Mouse (Mus musculus) kidney, embryonic 15.5 days (tissue): ENCODE results near the gene Olfr1318. TPM values are rescaled to one million over a fixed set of nuclear protein-coding genes. Genes with fewer than 3 reads are reported as not detected.
A peak's percentile ranks its signal among the peaks of the same experiment; 100 is the strongest.

ENCODE experiments used
- ATAC-seq: fragments of 200-750 bp; cut with Nextera tagmentation; replicated peaks from 2 replicates; pipeline ENCODE4 v1.8.0; 2017; ENCODE audit warnings: moderate TSS enrichment; ENCODE audit not compliant: low FRiP score
- H3K27ac ChIP-seq: fragments of 300-500 bp; sonication (generic); 2 replicates; pipeline ENCODE4 v1.5.1; 2015; ENCODE audit warnings: mild to moderate bottlenecking, inconsistent platforms
- H3K27me3 ChIP-seq: fragments of 300-500 bp; sonication (generic); 2 replicates; pipeline ENCODE4 v1.6.1; 2015; ENCODE audit warnings: inconsistent platforms
- H3K36me3 ChIP-seq: fragments of 300-500 bp; sonication (generic); 2 replicates; pipeline ENCODE4 v1.6.1; 2015; ENCODE audit warnings: inconsistent platforms
- H3K4me1 ChIP-seq: fragments of 300-500 bp; sonication (generic); 2 replicates; pipeline ENCODE4 v1.6.1; 2015; ENCODE audit warnings: inconsistent platforms
- H3K4me2 ChIP-seq: fragments of 300-500 bp; sonication (generic); 2 replicates; pipeline ENCODE4 v1.6.1; 2015; ENCODE audit warnings: moderate library complexity, mild to moderate bottlenecking, inconsistent platforms
- H3K4me3 ChIP-seq: fragments of 300-500 bp; sonication (generic); replicated peaks from 2 replicates; pipeline ENCODE4 v1.5.1; 2015; ENCODE audit warnings: mild to moderate bottlenecking, inconsistent platforms
- H3K9ac ChIP-seq: fragments of 300-500 bp; sonication (generic); 2 replicates; pipeline ENCODE4 v1.6.1; 2015; ENCODE audit warnings: mild to moderate bottlenecking, inconsistent platforms
- H3K9me3 ChIP-seq: fragments of 300-500 bp; sonication (generic); replicated peaks from 2 replicates; pipeline ENCODE4 v1.6.1; 2016; ENCODE audit warnings: inconsistent platforms
- WGBS: fragments of 180-500 bp; shearing (Covaris S2); methylation state at CpG from one replicate; pipeline ENCODE4 v1.1.7; 2015; ENCODE audit warnings: mixed read lengths; 5-methylcytosine and 5-hydroxymethylcytosine counted together
- polyA plus RNA-seq: library from polyadenylated mRNA; unstranded; fragments of >200 nt; fragmentation: Nextera tagmentation; extraction: Ambion mirVana; gene quantifications from 2 replicates; pipeline ENCODE4 v1.2.1, GENCODE M21; 2015

Olfr1318 gene
- polyA plus RNA-seq, result not detected in 2 replicates

GRCm38 (mm10) chr2:112153898-112154297, at the start of gene Olfr1318:
Gene Olfr1318, plus strand, starts transcription at chr2:112154198.
- Histone ChIP-seq H3K9me3 (no peaks in the 10 kb centered on the region), H3K9ac (no peak within 1 kb of the TSS), H3K4me3 (no peak within 1 kb of the TSS), H3K27ac (no peak within 1 kb of the TSS), H3K4me1 (no peaks in the 10 kb centered on the region), H3K27me3 (no peaks in the 10 kb centered on the region), H3K4me2 (no peak within 1 kb of the TSS), H3K36me3 (no peaks in the 10 kb centered on the region)
- no peak for ATAC-seq

- Histone ChIP-seq H3K4me2 (no peak within 1 kb of the TSS), H3K9ac (no peak within 1 kb of the TSS)
These were observed 38.7 kb upstream of the Olfr1318 start, which contains the start of gene Olfr1315-ps1 for GRCm38 (mm10) chr2:112115340-112115739. Gene Olfr1315-ps1, minus strand, starts transcription at chr2:112115440.

GRCm38 (mm10) chr2:112134877-112135276, 19.1 kb upstream of the Olfr1318 start, which contains the start of gene Olfr1316:
Gene Olfr1316, minus strand, starts transcription at chr2:112134977.
- ATAC-seq, result no peak
- H3K4me1 ChIP-seq, result no peaks in the 10 kb centered on the region
- no peak within 1 kb of the TSS for H3K4me2 ChIP-seq
- H3K27me3 ChIP-seq, result no peaks in the 10 kb centered on the region
- 86% methylated on average over 2 of the region's 2 CpGs for WGBS
- no peak within 1 kb of the TSS for H3K9ac ChIP-seq
- H3K4me3 ChIP-seq, result no peak within 1 kb of the TSS
- H3K36me3 ChIP-seq, result no peaks in the 10 kb centered on the region
- no peaks in the 10 kb centered on the region for H3K9me3 ChIP-seq
- no peak within 1 kb of the TSS for H3K27ac ChIP-seq

More at GRCm38 (mm10) chr2:112115340-112115739, 38.7 kb upstream of the Olfr1318 start, which contains the start of gene Olfr1315-ps1:
- H3K27ac ChIP-seq, result no peak within 1 kb of the TSS
- no peak within 1 kb of the TSS for H3K4me3 ChIP-seq
- no peaks in the 10 kb centered on the region for H3K9me3 ChIP-seq
- H3K27me3 ChIP-seq, result no peaks in the 10 kb centered on the region
- H3K36me3 ChIP-seq, result no peaks in the 10 kb centered on the region
- no peak for ATAC-seq
- WGBS, result 82% methylated on average over 1 of the region's 1 CpGs
- no peaks in the 10 kb centered on the region for H3K4me1 ChIP-seq

DNA sequence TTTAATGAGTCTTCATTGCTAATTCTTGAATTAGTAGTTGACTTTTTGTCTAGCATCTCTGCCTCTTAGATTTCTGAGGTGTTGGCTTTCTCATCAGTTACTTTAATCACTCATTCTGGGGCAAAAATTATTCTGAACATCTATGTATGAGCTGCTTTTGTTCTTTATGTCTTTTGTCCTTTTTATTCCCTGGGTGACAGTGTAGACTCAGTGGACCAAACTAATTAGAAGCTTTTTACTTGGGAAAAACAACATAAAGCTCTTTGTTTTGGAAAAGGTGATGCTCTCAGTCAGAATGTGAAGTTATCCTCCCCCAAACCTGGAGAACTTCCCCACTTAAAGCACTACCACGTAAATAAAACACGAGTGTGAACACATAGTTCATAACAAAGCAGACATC, 14.0 kb upstream of the Olfr1318 start, which contains the start of gene Olfr1317:
TSS of gene Olfr1317 (plus strand) at position 301 of the 400 bp plus-strand sequence.
- no peak for ATAC-seq
- no peaks in the 10 kb centered on the region for H3K4me1 ChIP-seq
- H3K4me3 ChIP-seq, result no peak within 1 kb of the TSS
- H3K9ac ChIP-seq, result no peak within 1 kb of the TSS
- no peak within 1 kb of the TSS for H3K27ac ChIP-seq
- no peak within 1 kb of the TSS for H3K4me2 ChIP-seq
- H3K9me3 ChIP-seq, result no peaks in the 10 kb centered on the region
- H3K36me3 ChIP-seq, result no peaks in the 10 kb centered on the region
- no peaks in the 10 kb centered on the region for H3K27me3 ChIP-seq
- WGBS, result 79% methylated on average over 2 of the region's 2 CpGs

DNA sequence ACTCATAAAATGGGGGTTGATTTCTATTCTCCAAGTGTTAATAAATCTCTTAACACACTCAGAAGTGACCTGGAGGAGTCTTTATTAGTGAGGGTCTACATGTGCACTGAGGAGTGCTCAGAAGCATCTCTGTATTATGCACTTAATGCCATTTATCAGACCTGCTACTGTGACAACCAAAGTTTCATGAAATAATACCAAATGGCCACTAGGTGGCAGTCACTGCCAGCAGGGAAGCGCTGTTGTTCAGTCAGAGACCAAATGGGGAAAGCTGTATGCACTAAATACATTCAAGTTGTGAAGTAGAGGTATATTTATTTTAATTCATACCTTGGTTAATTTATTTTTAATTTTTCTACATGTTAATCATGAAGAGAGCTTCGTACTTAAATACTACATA, 42.9 kb downstream of the Olfr1318 start:
- Histone ChIP-seq H3K9me3 (no peaks in the 10 kb centered on the region), H3K4me2 (no peak overlapping the region), H3K27me3 (no peaks in the 10 kb centered on the region), H3K36me3 (no peaks in the 10 kb centered on the region), H3K4me1 (no peaks in the 10 kb centered on the region), H3K4me3 (no peak overlapping the region), H3K9ac (no peak overlapping the region), H3K27ac (no peak overlapping the region)
- ATAC-seq, result no peak
- 0% methylated on average over 2 of the region's 2 CpGs for WGBS

DNA sequence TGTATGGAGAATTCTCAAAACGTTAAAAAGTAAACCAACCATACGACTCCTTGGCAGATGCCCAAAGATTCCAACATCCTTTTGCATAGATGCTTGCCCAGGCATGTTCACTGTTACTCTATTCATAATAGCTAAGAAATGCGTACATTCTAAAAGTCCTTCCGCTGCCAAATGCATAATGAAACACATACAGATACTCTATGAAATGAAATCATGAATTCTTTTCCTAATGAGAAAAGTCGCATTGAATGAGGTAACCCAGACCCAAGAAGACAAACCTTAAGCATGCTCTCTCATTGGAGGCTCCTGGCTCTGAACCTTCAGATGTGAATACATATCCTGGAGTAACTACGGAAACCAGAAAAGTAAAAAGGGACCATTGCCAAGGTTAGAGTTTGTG, 49.1 kb downstream of the Olfr1318 start:
- no peaks in the 10 kb centered on the region for H3K27me3 ChIP-seq
- H3K4me1 ChIP-seq, result no peaks in the 10 kb centered on the region
- no peaks in the 10 kb centered on the region for H3K9me3 ChIP-seq
- H3K9ac ChIP-seq, result no peak overlapping the region
- no peak overlapping the region for H3K4me3 ChIP-seq
- no peak overlapping the region for H3K4me2 ChIP-seq
- WGBS, result 67% methylated on average over 6 of the region's 6 CpGs
- peak; percentile 36; the same call in 1 of the 2 replicates for ATAC-seq
- no peaks in the 10 kb centered on the region for H3K36me3 ChIP-seq
- H3K27ac ChIP-seq, result no peak overlapping the region

Other genes starting within 250 kb of the Olfr1318 start
- gene Olfr1306, start 237.9 kb upstream of the Olfr1318 start, polyA plus RNA-seq, result not detected in 2 replicates
- gene Olfr1307, start 204.8 kb upstream of the Olfr1318 start, polyA plus RNA-seq, result not detected in 2 replicates
- not detected in 2 replicates for gene Olfr1308, start 189.3 kb upstream of the Olfr1318 start, polyA plus RNA-seq
- gene Olfr1309, start 163.9 kb upstream of the Olfr1318 start, polyA plus RNA-seq, result not detected in 2 replicates
- not detected in 2 replicates for gene Olfr1310, start 141.5 kb upstream of the Olfr1318 start, polyA plus RNA-seq
- not detected in 2 replicates for gene Olfr1311, start 129.8 kb upstream of the Olfr1318 start, polyA plus RNA-seq
- gene Olfr1312, start 104.0 kb upstream of the Olfr1318 start, polyA plus RNA-seq, result not detected in 2 replicates
- gene Olfr1313, start 76.4 kb upstream of the Olfr1318 start, polyA plus RNA-seq, result not detected in 2 replicates
- gene Olfr1314, start 57.4 kb upstream of the Olfr1318 start, polyA plus RNA-seq, result not detected in 2 replicates
- gene Olfr1315-ps1, start 38.8 kb upstream of the Olfr1318 start, polyA plus RNA-seq, result not detected in 2 replicates
- gene Olfr1316, start 19.2 kb upstream of the Olfr1318 start, polyA plus RNA-seq, result not detected in 2 replicates
- not detected in 2 replicates for gene Olfr1317, start 13.9 kb upstream of the Olfr1318 start, polyA plus RNA-seq
- 23.1 and 25.7 TPM in 2 replicates for gene Lpcat4, start 85.3 kb downstream of the Olfr1318 start, polyA plus RNA-seq
- 0.08 TPM in 1 of 2 replicates, not detected in the other for gene Nutm1, start 105.1 kb downstream of the Olfr1318 start, polyA plus RNA-seq
- gene Nop10, start 107.7 kb downstream of the Olfr1318 start, polyA plus RNA-seq, result 242 and 259 TPM in 2 replicates
- gene Slc12a6, start 111.6 kb downstream of the Olfr1318 start, polyA plus RNA-seq, result 9.5 and 10.7 TPM in 2 replicates
- gene Gm21985, start 112.1 kb downstream of the Olfr1318 start, polyA plus RNA-seq, result not detected in 2 replicates
- 120 and 123 TPM in 2 replicates for gene Emc4, start 213.8 kb downstream of the Olfr1318 start, polyA plus RNA-seq
- gene Katnbl1, start 225.0 kb downstream of the Olfr1318 start, polyA plus RNA-seq, result 38.4 and 42.3 TPM in 2 replicates